Mouse (Mus musculus) liver, postnatal 0 days (tissue): ENCODE data around the gene Azin2. TPM values are rescaled to one million over a fixed set of nuclear protein-coding genes. Genes with fewer than 3 reads are reported as not detected.

Source experiments
- ATAC-seq: fragments of 200-750 bp; cut with Nextera tagmentation; 2 replicates; pipeline ENCODE4 v1.8.0; 2017; ENCODE audit warnings: mild to moderate bottlenecking, moderate library complexity
- DNase-seq: peaks from one replicate; pipeline ENCODE4 v3.0.0-alpha.2; 2016
- H3K27ac ChIP-seq: fragments of 300-500 bp; sonication (generic); 2 replicates; pipeline ENCODE4 v1.5.1; 2014; ENCODE audit warnings: antibody characterized with exemption, moderate library complexity, mild to moderate bottlenecking, low read depth
- H3K27me3 ChIP-seq: fragments of 300-500 bp; sonication (generic); 2 replicates; pipeline ENCODE4 v1.6.1; 2014; ENCODE audit warnings: low read length, control low read depth, mixed read lengths; ENCODE audit not compliant: insufficient read depth
- H3K36me3 ChIP-seq: fragments of 300-500 bp; sonication (generic); replicated peaks from 2 replicates; pipeline ENCODE4 v1.6.1; 2014; ENCODE audit warnings: mild to moderate bottlenecking, control low read depth, low read length, moderate library complexity, mixed read lengths; ENCODE audit not compliant: insufficient read depth
- H3K4me1 ChIP-seq: fragments of 300-500 bp; sonication (generic); 2 replicates; pipeline ENCODE4 v1.6.1; 2014; ENCODE audit warnings: antibody characterized with exemption, mild to moderate bottlenecking, control low read depth; ENCODE audit not compliant: insufficient read depth
- H3K4me2 ChIP-seq: fragments of 300-500 bp; sonication (generic); 2 replicates; pipeline ENCODE4 v1.6.1; 2014; ENCODE audit warnings: low read depth, mild to moderate bottlenecking, low read length, moderate library complexity, mixed read lengths
- H3K4me3 ChIP-seq: fragments of 300-500 bp; sonication (generic); 2 replicates; pipeline ENCODE4 v1.5.1; 2014; ENCODE audit warnings: low read depth, low read length
- H3K9ac ChIP-seq: fragments of 300-500 bp; sonication (generic); replicated peaks from 2 replicates; pipeline ENCODE4 v1.6.1; 2014; ENCODE audit warnings: mild to moderate bottlenecking, moderate library complexity
- H3K9me3 ChIP-seq: fragments of 300-500 bp; sonication (generic); 2 replicates; pipeline ENCODE4 v1.6.1; 2016; ENCODE audit warnings: mild to moderate bottlenecking, control low read depth, low read length, mixed read lengths
- CTCF ChIP-seq: sonication (generic); IDR thresholded peaks from 2 replicates; pipeline ENCODE4 v1.5.1; 2016; ENCODE audit warnings: antibody characterized with exemption, low read depth
- EP300 ChIP-seq: IDR thresholded peaks from 2 replicates; pipeline ENCODE4 v1.6.1; 2016; ENCODE audit warnings: antibody characterized with exemption, low read depth, mild to moderate bottlenecking
- WGBS: fragments of 180-500 bp; shearing (Covaris S2); extraction: QIAGEN DNeasy Blood & Tissue Kit; methylation state at CpG from one replicate; pipeline ENCODE4 v1.1.7; 2014; ENCODE audit not compliant: insufficient replicate concordance; 5-methylcytosine and 5-hydroxymethylcytosine counted together
- polyA plus RNA-seq: library from polyadenylated mRNA; unstranded; fragments of >200 nt; fragmentation: Nextera tagmentation; extraction: Ambion mirVana; gene quantifications from 2 replicates; pipeline ENCODE4 v1.2.1, GENCODE M21; 2015

Gene Azin2
- 1.6 and 1.8 TPM in 2 replicates for polyA plus RNA-seq

GRCm38 (mm10) chr4:128962029-128962925, at the start of gene Azin2:
TSS of gene Azin2 (minus strand) at chr4:128962442.
- Histone ChIP-seq H3K4me1 (no peaks in the 10 kb centered on the region; the same call in 1 of the 2 replicates), H3K27ac (no peak within 1 kb of the TSS)
- peak; percentile 95 for ATAC-seq

GRCm38 (mm10) chr4:129011604-129012121, 49.4 kb upstream of the Azin2 start:
- no peaks in the 10 kb centered on the region for H3K9me3 ChIP-seq
- no peaks in the 10 kb centered on the region for H3K27me3 ChIP-seq
- WGBS, result 31% methylated on average over 15 of the region's 15 CpGs
- H3K36me3 ChIP-seq, result peaks cover 42% of the 10 kb centered on the region
- H3K9ac ChIP-seq, result no peak overlapping the region
- H3K27ac ChIP-seq, result no peak overlapping the region
- H3K4me2 ChIP-seq, result no peak overlapping the region
- peak; percentile 24; the same call in 1 of the 2 replicates for ATAC-seq
- H3K4me3 ChIP-seq, result no peak overlapping the region
- TF ChIP-seq EP300, result 0 out of 2 replicates have a peak, but pooled peaks have one; percentile 20
- TF ChIP-seq CTCF, result no peak
- no peak for DNase-seq
- H3K4me1 ChIP-seq, result no peaks in the 10 kb centered on the region

More at GRCm38 (mm10) chr4:128962029-128962925, at the start of gene Azin2:
- Histone ChIP-seq H3K27me3 (peaks cover 30% of the 10 kb centered on the region), H3K4me3 (peak within 1 kb of the TSS; percentile 50), H3K4me2 (peak within 1 kb of the TSS; percentile 76), H3K9ac (peak within 1 kb of the TSS; percentile 42), H3K9me3 (no peaks in the 10 kb centered on the region), H3K36me3 (no peaks in the 10 kb centered on the region)
- TF ChIP-seq EP300 (no peak), CTCF (no peak)
- 2% methylated on average over 60 of the region's 72 CpGs for WGBS
- peak; percentile 92 for DNase-seq

GRCm38 (mm10) chr4:129009521-129009920, 47.3 kb upstream of the Azin2 start:
- Histone ChIP-seq H3K4me1 (no peaks in the 10 kb centered on the region), H3K4me3 (no peak overlapping the region), H3K9me3 (no peaks in the 10 kb centered on the region), H3K27me3 (no peaks in the 10 kb centered on the region), H3K36me3 (peaks cover 55% of the 10 kb centered on the region), H3K4me2 (no peak overlapping the region), H3K9ac (no peak overlapping the region), H3K27ac (no peak overlapping the region)
- DNase-seq, result no peak
- no peak for TF ChIP-seq EP300
- no peak for TF ChIP-seq CTCF
- ATAC-seq, result no peak
- 87% methylated on average over 5 of the region's 5 CpGs for WGBS

GRCm38 (mm10) chr4:129008672-129009071, 46.4 kb upstream of the Azin2 start:
- no peak for DNase-seq
- ATAC-seq, result 0 out of 2 replicates have a peak, but pooled peaks have one; percentile 33
- 60% methylated on average over 3 of the region's 3 CpGs for WGBS
- Histone ChIP-seq H3K4me3 (no peak overlapping the region), H3K36me3 (peaks cover 59% of the 10 kb centered on the region), H3K27ac (no peak overlapping the region), H3K27me3 (no peaks in the 10 kb centered on the region), H3K4me1 (no peaks in the 10 kb centered on the region), H3K9me3 (no peaks in the 10 kb centered on the region), H3K9ac (no peak overlapping the region), H3K4me2 (no peak overlapping the region)
- TF ChIP-seq CTCF, result no peak
- no peak for TF ChIP-seq EP300

- no peak overlapping the region for H3K4me3 ChIP-seq
- DNase-seq (no peak), ATAC-seq (no peak)
- no peak overlapping the region for H3K9ac ChIP-seq
- H3K9me3 ChIP-seq, result no peaks in the 10 kb centered on the region
- TF ChIP-seq CTCF (no peak), EP300 (no peak)
- peaks cover 66% of the 10 kb centered on the region for H3K36me3 ChIP-seq
- WGBS, result 74% methylated on average over 12 of the region's 12 CpGs
- H3K27me3 ChIP-seq, result no peaks in the 10 kb centered on the region
- H3K4me1 ChIP-seq, result no peaks in the 10 kb centered on the region
- no peak overlapping the region for H3K4me2 ChIP-seq
- H3K27ac ChIP-seq, result no peak overlapping the region
These were observed 45.8 kb upstream of the Azin2 start for GRCm38 (mm10) chr4:129008006-129008519.

- 76% methylated on average over 8 of the region's 8 CpGs for WGBS
- no peaks in the 10 kb centered on the region for H3K9me3 ChIP-seq
- TF ChIP-seq CTCF (no peak), EP300 (no peak)
- H3K9ac ChIP-seq, result no peak overlapping the region
- peaks cover 9% of the 10 kb centered on the region; the same call in 1 of the 2 replicates for H3K4me1 ChIP-seq
- H3K27ac ChIP-seq, result no peak overlapping the region
- no peak overlapping the region for H3K4me3 ChIP-seq
- no peak overlapping the region for H3K4me2 ChIP-seq
- peaks cover 81% of the 10 kb centered on the region for H3K36me3 ChIP-seq
- no peak for DNase-seq
- H3K27me3 ChIP-seq, result no peaks in the 10 kb centered on the region
- no peak for ATAC-seq
These were observed 41.5 kb upstream of the Azin2 start for GRCm38 (mm10) chr4:129003720-129004119.
